Mouse (Mus musculus) lung, postnatal 0 days (tissue): ENCODE results near the gene Ckm.

Experiments
- CTCF ChIP-seq: IDR thresholded peaks from 2 replicates; pipeline ENCODE4 v1.5.1; 2016; ENCODE audit warnings: antibody characterized with exemption, mild to moderate bottlenecking
- EP300 ChIP-seq: IDR thresholded peaks from 2 replicates; pipeline ENCODE4 v1.6.1; 2016; ENCODE audit warnings: antibody characterized with exemption, mild to moderate bottlenecking, control low read depth

DNA sequence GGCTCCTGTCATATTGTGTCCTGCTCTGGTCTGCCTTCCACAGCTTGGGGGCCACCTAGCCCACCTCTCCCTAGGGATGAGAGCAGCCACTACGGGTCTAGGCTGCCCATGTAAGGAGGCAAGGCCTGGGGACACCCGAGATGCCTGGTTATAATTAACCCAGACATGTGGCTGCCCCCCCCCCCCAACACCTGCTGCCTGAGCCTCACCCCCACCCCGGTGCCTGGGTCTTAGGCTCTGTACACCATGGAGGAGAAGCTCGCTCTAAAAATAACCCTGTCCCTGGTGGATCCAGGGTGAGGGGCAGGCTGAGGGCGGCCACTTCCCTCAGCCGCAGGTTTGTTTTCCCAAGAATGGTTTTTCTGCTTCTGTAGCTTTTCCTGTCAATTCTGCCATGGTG, 5.2 kb downstream of the Ckm start:
- TF ChIP-seq CTCF (no peak), EP300 (no peak)
